Mouse (Mus musculus) testis, postnatal 10 days (tissue): ENCODE data around the gene Slco4a1.

Experiments used
- DNase-seq: peaks from one replicate; pipeline ENCODE4 v3.0.0; 2021; ENCODE audit warnings: low spot score

The Slco4a1 gene

GRCm38 (mm10) chr2:180444957-180445785 lies 10.9 kb upstream of the Slco4a1 start:
- DNase-seq, result no peak

- no peak for DNase-seq
Measured at GRCm38 (mm10) chr2:180445962-180446361, 10.1 kb upstream of the Slco4a1 start.

DNA sequence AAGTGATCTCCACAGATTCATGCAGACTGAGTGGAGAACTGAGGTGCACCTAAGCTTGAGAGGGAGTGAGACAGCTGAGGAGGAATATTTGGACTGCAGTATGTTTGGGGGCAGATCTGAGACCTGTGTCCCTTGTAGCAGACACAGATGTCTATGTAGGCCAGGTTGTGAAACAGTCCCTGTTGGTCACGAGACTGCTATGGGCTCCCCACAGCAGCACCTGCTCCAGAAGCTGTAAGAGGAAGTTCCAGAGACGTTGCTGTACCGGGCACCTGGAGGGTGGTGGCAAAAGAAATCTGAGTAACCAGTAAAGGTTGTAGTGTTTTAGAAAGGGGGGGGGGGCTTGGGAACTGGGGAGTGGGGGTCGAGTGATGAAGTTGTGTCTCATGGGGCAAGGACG lies 7.0 kb upstream of the Slco4a1 start:
- no peak for DNase-seq

DNA sequence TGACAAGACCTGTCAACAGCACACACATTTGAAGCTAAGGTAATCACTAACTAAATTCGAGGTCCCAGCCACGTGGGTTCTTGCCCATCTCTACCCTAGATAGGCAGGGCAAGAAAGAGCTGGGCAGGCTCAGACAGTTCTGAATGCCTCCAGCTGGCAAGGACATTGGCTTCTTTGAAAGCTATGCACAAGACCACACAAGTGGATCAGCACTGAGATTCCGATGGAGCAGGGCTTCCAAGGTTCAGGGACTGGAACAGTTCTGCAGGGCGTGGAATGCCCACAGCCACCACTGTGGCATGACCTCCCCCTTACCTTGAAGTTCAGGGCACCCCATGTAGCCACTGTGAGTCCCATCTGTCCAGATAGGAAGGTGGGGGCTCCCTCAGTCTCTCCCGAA lies 5.5 kb upstream of the Slco4a1 start:
- DNase-seq, result no peak

DNA sequence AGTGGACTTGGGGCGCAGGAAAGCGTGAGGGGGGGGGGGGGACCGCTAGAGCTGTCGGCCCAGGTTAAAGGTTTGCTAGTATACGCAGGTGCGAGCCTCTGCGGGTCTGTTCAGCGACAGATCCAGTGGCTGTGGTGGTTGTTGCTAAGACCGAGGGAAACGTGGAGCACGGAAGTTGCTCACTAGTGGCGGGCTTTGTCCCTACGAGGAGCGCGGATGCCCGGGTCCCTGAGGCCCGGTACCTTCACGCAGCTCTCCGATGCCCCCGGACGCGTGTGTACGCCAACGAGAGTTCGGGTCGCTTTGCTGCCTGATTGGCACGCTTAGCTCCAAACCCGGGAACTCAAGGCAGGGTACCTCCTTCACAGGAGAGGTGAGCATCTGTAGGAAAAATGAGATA lies 660 bp downstream of the Slco4a1 start:
- DNase-seq, result no peak

DNA sequence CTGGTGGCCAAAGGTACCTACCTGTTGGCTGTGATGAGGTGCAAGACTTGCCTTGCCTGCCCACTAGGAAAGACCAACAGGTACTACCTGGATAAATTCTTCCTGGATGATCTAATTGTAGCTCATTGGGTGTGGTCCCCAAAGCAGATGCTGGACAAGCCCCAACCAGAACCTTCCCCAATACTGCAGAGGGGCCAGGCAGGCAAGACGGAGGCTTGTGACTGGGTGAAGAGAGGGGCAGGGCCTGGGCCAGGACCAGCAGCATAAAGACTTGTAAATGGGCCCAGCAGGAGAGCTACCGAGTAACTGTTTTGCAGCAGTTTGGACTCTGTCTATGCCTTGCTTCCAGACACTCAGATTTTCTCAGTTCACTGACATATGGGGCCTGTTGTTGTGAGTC lies 1.6 kb downstream of the Slco4a1 start:
- DNase-seq, result no peak

- no peak for DNase-seq
Measured at GRCm38 (mm10) chr2:180459437-180459836, 3.4 kb downstream of the Slco4a1 start.

DNA sequence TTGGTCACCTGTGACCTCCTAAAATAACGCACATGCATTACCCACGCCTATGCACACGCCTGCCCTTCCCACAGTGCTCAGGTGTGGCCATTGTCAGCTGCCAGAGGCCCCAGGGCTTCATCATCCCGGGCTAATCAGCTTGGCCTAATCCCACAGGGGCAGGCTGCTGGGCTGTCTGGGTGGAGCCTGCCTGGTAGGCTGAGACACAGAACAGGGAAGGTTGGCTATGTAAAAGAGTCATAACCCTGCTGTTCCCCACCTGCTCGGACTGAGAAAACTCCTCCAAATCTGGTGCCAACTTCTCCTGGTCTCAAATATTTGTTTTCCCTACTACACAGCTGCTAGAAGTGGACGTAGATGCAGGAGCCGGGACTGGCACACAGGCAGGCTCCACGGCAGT lies 4.8 kb downstream of the Slco4a1 start:
- DNase-seq, result no peak

GRCm38 (mm10) chr2:180462593-180462992 lies 6.5 kb downstream of the Slco4a1 start:
- no peak for DNase-seq

DNA sequence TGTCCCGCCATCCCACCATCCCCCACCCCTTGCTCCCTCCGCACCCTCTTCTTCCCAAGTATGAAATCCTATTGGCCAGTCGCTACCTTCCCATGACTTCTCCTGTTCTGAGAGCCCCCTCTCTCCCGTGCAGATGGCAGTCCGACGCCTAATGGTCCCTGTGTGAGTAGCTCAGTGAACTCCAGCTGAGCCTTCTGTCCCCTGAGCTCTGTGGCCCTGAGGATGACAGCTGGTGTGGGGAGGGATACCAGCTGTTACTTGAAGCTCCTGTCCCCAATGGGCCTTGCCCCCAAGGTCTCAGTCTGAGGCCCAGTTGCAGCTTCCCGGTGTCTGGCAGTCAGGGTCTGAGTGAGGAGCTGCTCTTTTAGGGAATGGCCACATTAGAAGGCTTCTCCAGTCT lies 10.5 kb downstream of the Slco4a1 start:
- DNase-seq, result no peak

- no peak for DNase-seq
Measured at GRCm38 (mm10) chr2:180468871-180469270, 12.8 kb downstream of the Slco4a1 start.

- no peak for DNase-seq
Measured at GRCm38 (mm10) chr2:180469768-180470167, 13.7 kb downstream of the Slco4a1 start.

- peak; percentile 64 for DNase-seq
Measured at GRCm38 (mm10) chr2:180472306-180473079, 16.4 kb downstream of the Slco4a1 start.

GRCm38 (mm10) chr2:180473080-180473440 lies 17.0 kb downstream of the Slco4a1 start:
- DNase-seq, result peak; percentile 49

- DNase-seq, result no peak
Measured at GRCm38 (mm10) chr2:180474864-180475263, 18.8 kb downstream of the Slco4a1 start.

GRCm38 (mm10) chr2:180482274-180482673 lies 26.2 kb downstream of the Slco4a1 start:
- no peak for DNase-seq

GRCm38 (mm10) chr2:180484882-180485281 lies 28.8 kb downstream of the Slco4a1 start:
- DNase-seq, result no peak

GRCm38 (mm10) chr2:180485306-180485705 lies 29.3 kb downstream of the Slco4a1 start:
- no peak for DNase-seq

GRCm38 (mm10) chr2:180488210-180488751 lies 32.2 kb downstream of the Slco4a1 start:
- DNase-seq, result no peak

- DNase-seq, result no peak
Measured at GRCm38 (mm10) chr2:180495906-180496305, 39.9 kb downstream of the Slco4a1 start.

GRCm38 (mm10) chr2:180499741-180500140 lies 43.7 kb downstream of the Slco4a1 start, which contains the start of gene Ntsr1:
Gene Ntsr1 (plus strand): TSS chr2:180499976.
- DNase-seq, result no peak

DNA sequence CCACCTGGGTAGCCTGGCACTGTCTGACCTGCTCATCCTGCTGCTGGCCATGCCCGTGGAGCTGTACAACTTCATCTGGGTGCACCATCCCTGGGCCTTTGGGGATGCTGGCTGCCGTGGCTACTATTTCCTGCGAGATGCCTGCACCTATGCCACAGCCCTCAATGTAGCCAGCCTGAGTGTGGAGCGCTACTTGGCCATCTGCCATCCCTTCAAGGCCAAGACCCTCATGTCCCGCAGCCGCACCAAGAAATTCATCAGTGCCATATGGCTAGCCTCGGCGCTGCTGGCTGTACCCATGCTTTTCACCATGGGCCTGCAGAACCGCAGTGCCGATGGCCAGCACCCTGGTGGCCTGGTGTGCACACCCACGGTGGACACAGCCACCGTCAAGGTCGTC lies 44.7 kb downstream of the Slco4a1 start:
- no peak for DNase-seq
